Mouse (Mus musculus) thymus, postnatal 10 days (tissue): ENCODE results near the gene Samd4b.

Experiments used
- DNase-seq, 2 experiments: peaks; one replicate each; pipeline ENCODE4 v3.0.0; 2021; ENCODE audit warnings: low spot score in 2 of 2

Gene Samd4b

GRCm38 (mm10) chr7:28357984-28358383, 240.0 kb downstream of the Samd4b start:
- no peak for DNase-seq

DNA sequence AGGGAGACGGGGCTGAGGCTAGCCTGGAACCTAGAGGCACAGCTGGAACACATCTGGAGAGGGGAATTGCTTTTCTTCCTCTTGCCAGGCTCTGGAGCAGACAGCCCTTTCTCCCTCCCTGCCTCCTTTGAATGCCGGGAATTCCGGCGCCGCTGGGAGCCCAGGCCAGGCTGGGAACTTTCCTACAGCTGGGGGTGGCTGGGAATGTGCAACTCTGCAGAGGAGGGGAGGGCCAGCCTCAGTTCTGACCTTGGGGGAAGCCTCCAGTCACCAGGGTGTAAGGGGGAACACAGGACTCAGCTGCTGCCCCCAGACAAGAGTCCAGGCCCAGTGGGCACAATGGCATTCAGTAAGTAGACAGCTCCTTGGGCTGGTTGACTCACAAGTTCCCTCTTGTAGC, 241.0 kb downstream of the Samd4b start:
- no peak for DNase-seq

DNA sequence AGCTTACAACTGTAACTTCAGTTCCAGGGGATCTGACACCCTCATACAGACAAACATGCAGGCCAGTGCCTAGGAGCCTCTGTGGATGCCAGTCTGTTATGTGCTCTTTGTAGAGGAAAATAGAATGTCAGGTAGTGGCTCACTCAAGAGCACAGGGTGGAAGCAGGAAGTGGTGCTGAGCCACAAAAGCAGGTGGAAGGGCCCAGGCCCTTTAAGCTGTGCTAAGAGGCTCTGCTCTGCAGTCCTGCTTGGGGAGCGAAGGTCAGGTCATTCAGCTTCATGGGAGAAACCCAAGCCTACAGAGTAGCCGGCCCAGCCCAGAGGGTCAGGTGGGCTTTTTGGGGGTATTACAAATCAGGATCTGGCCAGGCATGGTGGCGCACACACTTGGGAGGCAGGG, 242.7 kb downstream of the Samd4b start:
- DNase-seq, result peak; percentile 49 to 58

DNA sequence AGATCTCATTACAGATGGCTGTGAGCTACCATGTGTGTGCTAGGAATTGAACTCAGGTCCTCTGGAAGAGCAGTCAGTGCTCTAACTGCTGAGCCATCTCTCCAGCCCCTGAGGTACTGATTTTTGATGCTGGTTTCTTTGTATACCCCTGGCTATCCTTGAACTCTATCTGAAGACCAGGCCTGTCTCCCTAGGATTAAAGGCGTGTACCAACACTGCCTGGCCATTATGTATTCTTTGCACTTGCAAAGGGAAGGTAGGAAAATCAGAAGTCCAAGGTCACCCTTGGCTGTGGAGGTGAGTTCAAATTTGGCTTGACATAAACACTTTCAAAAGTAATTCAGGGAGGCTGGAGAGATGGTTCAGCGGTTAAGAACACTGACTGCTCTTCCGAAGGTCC, 243.3 kb downstream of the Samd4b start:
- no peak for DNase-seq

GRCm38 (mm10) chr7:28354113-28354581, 243.8 kb downstream of the Samd4b start:
- no peak for DNase-seq

DNA sequence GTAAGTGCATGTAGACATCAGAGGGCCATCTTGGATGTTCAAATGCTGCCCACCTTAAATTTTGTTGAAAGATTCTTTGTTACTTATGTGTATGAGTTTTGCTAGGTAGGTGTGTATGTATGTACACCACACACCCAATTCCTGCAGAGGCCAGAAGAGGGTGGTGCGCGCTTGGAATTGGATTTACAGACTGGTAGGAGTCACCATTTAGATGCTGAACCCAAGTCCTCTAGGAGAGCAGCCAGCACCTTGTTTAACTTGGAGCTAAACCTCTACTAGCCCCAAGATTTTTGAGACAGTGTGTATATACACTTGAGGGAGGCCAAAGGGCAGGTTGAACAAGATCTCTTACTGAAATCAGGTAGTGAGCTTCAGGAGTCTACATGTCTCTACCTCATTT, 244.7 kb downstream of the Samd4b start:
- no peak for DNase-seq

DNA sequence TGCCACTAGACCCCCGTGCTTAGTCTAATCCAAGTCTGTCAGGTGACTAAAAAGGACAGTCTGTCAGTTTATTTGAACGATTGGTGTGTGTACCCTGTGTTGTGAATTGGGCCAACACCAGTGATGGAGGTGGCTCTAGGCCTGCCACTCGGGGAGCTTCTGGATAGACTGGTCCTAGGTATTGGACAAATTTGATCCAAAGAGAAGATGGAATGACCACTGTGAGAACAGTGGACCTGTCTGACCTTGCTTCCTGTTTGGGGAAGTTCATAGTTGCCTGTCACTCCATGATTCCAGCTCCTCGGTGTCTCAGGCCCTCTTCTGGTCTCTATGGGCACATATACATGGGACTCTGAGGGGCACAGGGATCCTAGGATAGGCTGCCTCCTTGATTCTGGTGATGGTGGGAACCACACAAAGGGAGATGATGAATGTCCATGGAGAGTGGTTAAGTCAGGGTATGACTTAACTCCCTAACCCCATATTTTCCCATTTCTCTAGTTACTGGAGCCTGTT, 246.2 kb downstream of the Samd4b start:
- no peak for DNase-seq

DNA sequence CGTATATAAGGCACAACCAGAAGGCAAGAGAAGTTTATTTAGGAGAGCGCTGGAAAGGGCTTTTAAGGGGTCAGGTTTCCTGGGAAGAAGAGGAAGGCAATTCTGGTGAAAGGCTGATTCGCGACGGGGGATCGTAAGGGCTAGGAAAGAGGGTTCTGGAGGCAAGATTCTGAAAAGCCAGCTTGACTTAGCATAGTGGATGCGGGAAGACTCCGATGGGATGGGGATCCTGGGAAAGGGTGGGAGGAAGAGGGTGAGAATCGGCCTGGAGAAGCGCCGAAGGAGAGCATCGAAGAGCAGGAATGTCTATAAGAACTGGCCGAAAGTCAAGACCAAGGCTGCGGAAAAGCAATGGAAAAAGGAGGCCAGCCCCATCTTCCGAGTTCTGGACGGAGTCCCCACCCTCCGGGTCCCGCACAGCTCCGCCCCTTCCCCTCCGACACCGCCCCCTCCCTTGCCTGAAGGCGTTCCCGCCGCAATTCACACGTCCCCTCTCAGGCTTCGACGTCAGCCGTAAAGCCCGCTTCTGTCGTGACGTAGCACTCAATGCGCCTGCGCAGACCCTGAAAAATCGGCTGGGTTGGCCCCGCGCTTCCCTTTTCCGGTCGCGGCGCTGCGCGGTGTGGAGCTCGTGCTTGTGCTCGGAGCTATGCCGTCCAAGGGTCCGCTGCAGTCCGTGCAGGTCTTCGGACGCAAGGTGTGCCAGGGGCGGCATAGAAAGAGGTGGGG, 247.6 kb downstream of the Samd4b start, which contains the start of gene Rps16:
Gene Rps16, plus strand, starts transcription at position 498 of the 729 bp plus-strand sequence.
- DNase-seq, result peak; percentile 98 to 99
